Mouse (Mus musculus) testis, adult 2 months (tissue): Measurements from ENCODE around the gene Lcn9.
A peak's percentile ranks its signal among the peaks of the same experiment; 100 is the strongest.

ENCODE experiments used
- CTCF ChIP-seq: fragments of 200-500 bp; IDR thresholded peaks from 2 replicates; pipeline ENCODE4 v1.5.1; 2012; ENCODE audit warnings: low read depth, mild to moderate bottlenecking, inconsistent platforms, low read length, moderate library complexity; ENCODE audit not compliant: control insufficient read depth, insufficient read depth, insufficient replicate concordance
- POLR2A ChIP-seq: fragments of 200-500 bp; IDR thresholded peaks from 2 replicates; pipeline ENCODE4 v1.6.1; 2012; ENCODE audit warnings: low read depth, mild to moderate bottlenecking, inconsistent platforms, low read length, moderate library complexity; ENCODE audit not compliant: control insufficient read depth

DNA sequence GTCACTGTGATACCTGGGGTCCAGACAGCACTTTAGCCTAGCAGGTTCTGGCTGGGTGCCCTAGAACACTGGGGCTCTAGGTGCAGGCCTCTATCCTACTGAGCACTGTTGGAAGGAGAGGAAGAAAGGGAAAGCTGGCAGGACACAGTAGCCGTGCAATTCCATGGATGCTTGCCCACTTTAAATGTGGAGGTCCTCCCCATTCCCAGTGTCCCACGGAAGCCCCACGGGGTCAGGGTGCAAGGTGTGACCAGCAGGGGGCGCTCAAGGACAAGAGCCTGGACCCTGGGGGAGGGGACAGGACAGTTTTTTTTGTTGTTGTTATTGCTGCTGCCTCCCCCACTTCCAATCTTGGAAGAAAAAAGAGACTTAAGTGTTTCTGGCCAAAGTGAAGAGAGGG lies 27.4 kb downstream of the Lcn9 start:
- TF ChIP-seq CTCF (peak; percentile 67), POLR2A (no peak)
